ENCODE assay signal across 19 mouse cellular contexts in the genomic region with DNA sequence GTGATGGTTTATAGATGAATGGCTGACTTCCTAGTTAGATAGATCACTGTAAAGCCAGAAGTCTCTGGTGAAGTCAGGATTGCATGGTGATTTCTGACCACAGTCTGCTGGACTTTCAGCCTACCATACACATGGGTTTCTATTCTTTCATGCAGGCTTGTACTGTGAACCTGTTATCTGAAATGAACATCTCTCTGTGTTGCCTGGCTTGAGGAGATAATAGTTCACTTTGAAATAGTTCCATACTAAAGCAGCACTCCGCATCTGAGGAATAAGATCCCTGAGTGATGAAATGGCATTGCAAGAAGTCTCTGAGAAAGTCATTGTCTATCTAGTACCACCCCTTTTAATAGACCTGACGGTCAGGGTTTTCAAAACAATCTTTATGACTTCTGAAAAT.
"Had no signal": no experiment of that assay in that cellular context is flagged by ENCODE, and none has a peak within 500 bp of the region (broad histone marks: within the 10 kb centered on the region; RNA-seq: fewer than 3 reads in every experiment).

No protein-coding gene starts in this region.

- H3K9me3 ChIP-seq: liver, embryonic 15.5 days; neural tube, embryonic 12.5 days; neural tube, embryonic 15.5 days; stomach, embryonic 15.5 days had no signal

- H3K4me3 ChIP-seq: liver, embryonic 15.5 days; neural tube, embryonic 12.5 days; neural tube, embryonic 15.5 days; stomach, embryonic 15.5 days had no signal

- DNase-seq: kidney, adult 18-20 months; kidney, adult 9 months; kidney, postnatal 14 days; kidney, postnatal 4 days; layer of hippocampus, adult 9-11 months; lung, adult 2 months; lung, postnatal 14 days; lung, postnatal 4 days; midbrain, embryonic 14.5 days; right cerebral cortex, adult 18-20 months; right cerebral cortex, postnatal 14 days; right cerebral cortex, postnatal 4 days; spleen, adult 18-20 months; thymus, postnatal 25 days had no signal

- H3K9ac ChIP-seq: liver, embryonic 15.5 days; neural tube, embryonic 12.5 days; neural tube, embryonic 15.5 days; stomach, embryonic 15.5 days had no signal

- H3K27me3 ChIP-seq: liver, embryonic 15.5 days; neural tube, embryonic 12.5 days; neural tube, embryonic 15.5 days; stomach, embryonic 15.5 days had no signal

- H3K36me3 ChIP-seq: liver, embryonic 15.5 days; neural tube, embryonic 12.5 days; neural tube, embryonic 15.5 days; stomach, embryonic 15.5 days had no signal

- H3K4me1 ChIP-seq: neural tube, embryonic 12.5 days; stomach, embryonic 15.5 days had no signal

- H3K27ac ChIP-seq: liver, embryonic 15.5 days; neural tube, embryonic 12.5 days; neural tube, embryonic 15.5 days; stomach, embryonic 15.5 days had no signal

- H3K4me2 ChIP-seq: midbrain, embryonic 11.5 days; neural tube, embryonic 12.5 days; stomach, embryonic 15.5 days had no signal
